Mouse (Mus musculus): ENCODE measurements around the gene Agpat1.

The Agpat1 gene

GRCm38 (mm10) chr17:34655581-34655991, 51.5 kb downstream of the Agpat1 start:
- DNase-seq: no peak

- DNase-seq: no peak
Measured at GRCm38 (mm10) chr17:34656666-34657065, 52.6 kb downstream of the Agpat1 start.

GRCm38 (mm10) chr17:34657271-34657670, 53.2 kb downstream of the Agpat1 start:
- no peak for DNase-seq

GRCm38 (mm10) chr17:34658145-34658544, 54.1 kb downstream of the Agpat1 start:
- no peak for DNase-seq

- DNase-seq: no peak
Measured at GRCm38 (mm10) chr17:34658591-34658990, 54.5 kb downstream of the Agpat1 start.

GRCm38 (mm10) chr17:34659181-34659896, 55.3 kb downstream of the Agpat1 start:
- no peak for DNase-seq

GRCm38 (mm10) chr17:34659897-34660214, 55.8 kb downstream of the Agpat1 start:
- no peak for DNase-seq

GRCm38 (mm10) chr17:34660259-34660820, 56.3 kb downstream of the Agpat1 start:
- DNase-seq: no peak

- no peak for DNase-seq
Measured at GRCm38 (mm10) chr17:34661121-34661591, 57.1 kb downstream of the Agpat1 start.

GRCm38 (mm10) chr17:34662468-34662867, 58.4 kb downstream of the Agpat1 start:
- no peak for DNase-seq

GRCm38 (mm10) chr17:34662978-34663377, 58.9 kb downstream of the Agpat1 start:
- DNase-seq: no peak

Data from thymus, postnatal 14 days (tissue).